Mouse (Mus musculus) urinary bladder, adult 18-20 months (tissue): ENCODE data around the gene Ndst4.

Source experiments
- DNase-seq, 2 experiments: peaks; one replicate each; pipeline ENCODE4 v3.0.0; 2022; ENCODE audit warnings: low spot score in 2 of 2, mixed read lengths in 2 of 2

Gene Ndst4

DNA sequence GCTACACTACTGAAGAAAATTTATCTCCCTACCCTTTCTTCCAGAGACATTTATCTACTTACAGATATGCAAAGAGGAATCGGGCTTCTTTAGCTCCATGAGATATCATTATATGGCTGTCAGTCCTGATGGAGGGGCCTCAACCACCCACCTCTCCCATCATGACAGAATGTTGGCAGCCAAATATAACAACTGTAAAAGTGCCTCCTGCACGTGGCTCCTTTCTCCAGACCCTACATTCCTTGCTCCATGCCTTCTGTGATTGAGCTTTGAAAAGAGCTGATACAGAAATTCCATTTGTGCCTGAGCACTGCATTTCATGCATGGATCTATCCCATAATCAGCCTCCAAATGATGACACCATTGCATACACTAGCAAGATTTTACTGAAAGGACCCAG is 331.1 kb downstream of the Ndst4 start:
- no peak for DNase-seq

- DNase-seq: no peak
Measured at GRCm38 (mm10) chr3:125744468-125745141, 340.7 kb downstream of the Ndst4 start.

DNA sequence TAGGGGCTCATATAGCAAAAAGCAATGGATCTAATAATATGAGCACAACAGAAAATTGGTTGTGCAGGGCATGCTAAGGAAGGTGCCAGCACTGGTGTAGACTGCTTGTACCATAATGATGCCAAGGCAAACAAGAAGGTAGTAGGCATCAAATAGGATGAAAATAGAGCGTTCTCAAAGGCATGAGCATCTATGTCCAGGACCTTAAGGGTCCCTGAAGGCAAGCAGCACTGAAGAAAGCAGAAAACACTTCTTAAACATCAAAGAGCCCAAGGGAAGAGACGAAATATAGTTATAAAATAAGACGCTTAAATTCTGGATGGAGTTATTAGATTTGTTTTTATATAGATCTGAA is 341.2 kb downstream of the Ndst4 start:
- DNase-seq: no peak

GRCm38 (mm10) chr3:125746367-125746766 is 342.5 kb downstream of the Ndst4 start:
- no peak for DNase-seq

GRCm38 (mm10) chr3:125756911-125757310 is 353.0 kb downstream of the Ndst4 start:
- no peak for DNase-seq

DNA sequence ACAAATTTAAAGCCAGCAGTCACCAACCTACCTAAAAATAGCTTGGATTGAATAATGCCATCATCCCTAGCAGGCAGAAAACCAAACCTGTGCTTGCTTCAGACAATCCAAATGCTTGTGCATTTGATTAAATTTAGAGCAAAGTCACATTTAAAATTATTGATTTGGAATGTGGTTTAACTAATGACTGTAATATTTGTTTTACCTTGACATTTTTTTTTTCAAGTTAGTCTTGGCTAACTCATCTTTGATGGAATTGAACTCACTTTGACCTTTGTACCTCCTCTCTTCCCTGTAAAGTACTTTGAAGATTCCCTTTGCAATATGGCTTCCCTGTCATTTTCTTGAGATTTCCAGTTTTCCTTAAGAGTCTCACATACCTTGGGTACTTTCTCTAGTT is 356.8 kb downstream of the Ndst4 start:
- no peak for DNase-seq
